Mouse (Mus musculus): ENCODE measurements at regions not wholly inside any gene's neighbourhood (a gene's known extent, or its start where the extent isn't known, plus 50 kb on each side); places are given as distances from the start of the nearest gene placed in this dataset.

DNA sequence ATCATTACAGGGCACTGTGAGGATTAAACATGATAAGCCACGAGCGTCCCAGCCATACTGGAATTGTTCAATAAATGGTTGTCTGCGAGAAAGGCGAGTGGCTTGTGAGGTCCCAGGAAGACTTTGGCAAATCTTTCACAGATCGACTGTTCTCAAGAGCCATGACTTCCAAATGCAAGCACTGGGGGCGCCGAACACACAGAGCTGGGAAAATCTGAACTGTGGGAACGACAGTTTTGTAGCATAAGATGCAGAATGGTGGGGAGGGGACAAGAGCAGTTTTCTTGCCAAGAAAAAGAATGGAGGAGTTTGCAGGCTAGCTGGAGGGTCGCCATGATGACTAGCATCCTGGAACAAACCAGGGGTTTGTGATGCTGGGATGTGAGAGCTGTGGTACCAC is 300.8 kb downstream of the Bcor start:
- peak in 1 of 2 experiments; percentile 37 for DNase-seq

DNA sequence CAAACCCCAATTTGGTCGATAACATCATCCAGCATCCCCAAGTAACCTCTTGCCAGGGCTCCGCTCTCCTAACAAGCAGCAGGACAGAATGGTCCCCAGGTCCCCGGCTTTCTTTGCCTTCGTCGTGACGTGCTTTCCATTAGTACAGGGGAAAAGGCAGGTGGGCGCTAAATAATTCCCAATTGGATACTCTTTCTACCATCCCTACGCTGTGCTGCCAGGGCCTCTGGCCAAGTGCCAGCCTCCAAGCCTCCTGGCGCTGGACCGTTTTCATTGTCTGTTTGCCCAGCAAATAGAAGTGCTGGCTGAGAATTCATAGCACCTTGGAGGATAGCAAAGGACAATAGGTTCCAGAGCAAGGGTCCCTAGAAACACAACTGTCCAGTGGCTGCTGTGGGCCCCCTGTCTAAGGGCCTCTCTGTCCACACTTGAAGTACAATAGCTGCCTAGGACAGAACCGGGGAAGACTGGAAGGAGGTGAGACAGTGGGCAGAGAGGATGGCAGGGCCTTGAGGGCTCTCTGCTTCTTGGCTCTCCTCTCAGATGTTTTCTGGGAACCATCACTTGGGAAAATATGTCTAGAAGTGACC is 298.9 kb downstream of the Bcor start:
- peak; percentile 60 to 75 for DNase-seq

DNA sequence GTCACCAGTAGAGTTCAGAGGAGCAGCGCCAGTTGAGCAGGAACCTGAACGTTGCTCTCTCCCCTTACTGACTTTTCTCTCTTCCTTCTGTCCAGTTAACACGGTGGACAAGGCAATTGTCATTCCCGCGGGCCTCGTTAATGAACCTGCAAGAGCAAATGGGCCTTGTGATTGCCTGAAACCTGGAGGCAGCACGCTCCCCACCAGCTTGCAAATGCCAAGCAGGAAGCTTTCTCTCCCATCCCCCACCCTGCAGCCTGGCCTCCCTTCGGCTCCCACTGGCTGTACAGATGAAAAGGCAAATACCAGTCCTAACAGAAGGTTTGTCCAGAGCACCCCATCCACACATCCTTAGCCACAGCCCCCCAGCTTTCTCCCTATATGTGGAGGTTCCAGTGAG is 298.3 kb downstream of the Bcor start:
- DNase-seq: peak in 1 of 2 experiments; percentile 36

DNA sequence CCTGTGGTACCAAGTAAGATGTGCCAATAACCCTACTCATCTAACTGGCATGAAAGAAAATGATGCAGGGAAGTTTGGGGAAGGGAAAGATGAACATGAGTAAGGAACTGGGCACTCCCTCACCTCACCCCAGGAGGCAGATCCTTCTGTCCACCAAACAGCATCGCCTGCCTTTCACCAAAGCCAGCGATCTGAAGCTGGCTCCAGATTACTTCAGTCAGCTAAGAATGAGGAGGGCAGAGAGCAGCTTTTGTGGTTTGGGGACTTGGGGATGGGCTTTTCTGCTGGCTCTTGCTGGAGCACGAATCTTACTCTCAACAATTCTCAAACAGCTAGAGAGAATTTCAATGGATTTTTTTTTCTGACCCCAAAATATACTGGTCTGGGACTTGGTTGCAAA is 297.0 kb downstream of the Bcor start:
- no peak for DNase-seq

DNA sequence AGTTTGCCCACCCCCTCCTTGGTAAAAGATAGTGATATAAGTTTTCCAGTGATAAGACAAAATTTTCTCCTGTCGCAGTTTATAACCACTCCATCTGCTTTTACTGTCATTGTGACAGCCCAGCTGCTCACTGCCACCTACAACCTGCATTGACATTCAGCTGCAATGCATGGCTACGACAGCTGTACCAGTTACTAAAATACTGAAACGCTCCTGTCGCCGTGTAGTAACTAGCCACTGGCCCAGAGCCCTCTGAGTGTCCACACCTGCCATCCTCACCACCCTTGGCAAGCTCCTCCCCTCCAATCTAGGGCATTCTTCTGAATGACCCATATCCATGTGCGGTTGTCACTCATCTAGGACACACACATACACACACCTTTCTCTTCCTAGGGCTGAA is 286.2 kb downstream of the Bcor start:
- no peak for DNase-seq

DNA sequence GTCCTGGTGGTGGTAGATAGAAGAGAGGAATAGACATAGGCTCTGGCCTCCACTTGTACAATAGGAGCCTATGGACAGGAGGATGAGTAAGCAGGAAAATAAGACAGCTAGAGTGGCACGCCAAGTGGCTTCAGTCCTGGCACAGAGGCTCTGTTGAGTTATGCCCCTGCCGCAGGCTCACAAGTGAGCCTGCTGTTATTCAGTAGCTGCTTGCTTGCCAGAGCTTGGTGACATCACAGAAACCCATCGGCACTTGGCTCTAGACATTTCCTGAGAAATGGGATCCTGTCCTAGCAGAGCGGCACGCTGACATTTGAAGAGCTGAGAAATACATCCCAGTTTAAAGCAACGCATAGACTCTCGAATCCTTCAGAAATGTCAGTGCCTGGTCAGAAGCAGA is 283.5 kb downstream of the Bcor start:
- DNase-seq: peak; percentile 42 to 44

DNA sequence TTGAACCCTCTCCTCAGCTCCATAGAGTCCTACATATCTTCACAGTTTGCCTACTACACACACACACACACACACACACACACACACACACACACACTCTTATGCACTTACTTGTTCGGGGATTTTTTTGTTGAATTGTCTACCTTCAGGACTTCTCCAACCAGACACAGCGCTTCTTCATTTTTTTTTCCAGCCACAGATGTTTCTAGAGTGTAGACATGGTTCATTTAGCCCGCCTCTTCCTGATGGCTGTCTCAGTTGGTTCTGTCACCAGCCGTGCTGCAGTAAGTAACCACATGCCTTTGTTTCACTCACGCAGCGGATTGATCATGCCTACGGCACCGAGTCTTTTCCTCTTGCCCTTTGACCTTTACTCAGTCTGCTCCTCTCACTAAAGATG is 282.1 kb downstream of the Bcor start:
- DNase-seq: no peak

DNA sequence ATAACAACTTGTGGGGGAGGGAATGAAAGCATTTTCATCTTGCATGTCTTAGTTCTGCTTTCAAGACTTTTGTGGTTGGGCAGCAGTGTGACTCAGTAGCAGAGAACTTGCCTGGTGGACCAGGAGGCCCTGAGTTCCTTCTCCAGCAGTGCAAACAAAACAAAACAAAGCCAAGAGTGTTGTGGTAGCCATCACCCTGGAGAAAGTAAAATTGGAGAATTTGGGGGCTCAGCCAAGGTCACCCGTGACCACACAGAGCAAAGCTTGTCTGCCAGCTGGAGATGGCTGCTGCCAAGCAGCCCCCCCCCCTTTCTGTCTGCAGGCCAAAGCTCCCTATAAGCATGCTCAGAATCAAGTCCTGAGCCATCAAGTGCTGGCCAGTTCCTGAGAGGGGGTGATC is 279.2 kb downstream of the Bcor start:
- DNase-seq: no peak

DNA sequence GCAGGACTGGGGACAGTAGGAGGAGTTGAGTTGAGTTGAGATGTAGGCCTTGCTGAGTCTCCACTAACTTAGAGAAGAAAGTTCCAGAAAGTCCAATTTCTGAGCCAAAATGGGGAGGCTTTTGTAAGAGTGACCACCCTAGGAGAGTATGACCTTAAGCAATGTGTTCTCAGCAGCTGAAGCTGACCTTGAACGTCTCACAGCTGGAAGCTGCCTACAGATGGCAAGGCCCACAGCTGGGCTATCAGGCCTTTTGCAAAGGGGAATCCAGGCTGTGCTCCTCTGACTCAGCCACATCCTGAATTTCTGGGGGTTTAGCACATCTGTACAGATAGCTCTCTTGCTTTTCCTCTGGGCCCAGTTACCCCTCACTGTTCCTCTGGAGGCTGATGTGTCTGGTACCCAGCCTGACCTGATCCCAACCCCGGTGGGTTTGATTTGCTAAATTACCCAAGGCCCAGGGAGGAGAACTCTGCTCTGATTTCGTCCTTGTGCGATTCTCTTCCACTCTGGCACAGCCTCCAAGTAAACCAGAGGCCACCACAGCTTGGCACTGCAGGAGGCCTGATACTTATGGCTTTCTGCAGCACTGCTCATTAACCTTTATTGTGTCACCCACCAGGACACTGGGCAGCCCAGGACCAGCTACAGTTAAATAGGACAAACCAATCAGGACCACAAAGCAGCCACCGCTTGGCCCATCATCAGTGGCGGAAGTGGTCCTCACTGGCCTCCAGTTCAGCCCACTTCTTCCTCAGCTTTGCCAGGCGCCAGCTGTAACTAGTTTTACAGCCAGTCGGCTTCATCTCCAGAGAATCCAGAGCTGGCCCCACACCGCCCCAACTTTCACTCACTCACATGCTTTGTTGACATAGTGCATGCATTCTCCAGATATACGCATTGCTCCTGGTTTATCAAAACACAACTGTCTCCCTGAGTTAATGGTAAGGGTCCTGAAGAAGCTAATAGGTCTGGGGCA is 276.1 kb downstream of the Bcor start:
- DNase-seq: no peak

DNA sequence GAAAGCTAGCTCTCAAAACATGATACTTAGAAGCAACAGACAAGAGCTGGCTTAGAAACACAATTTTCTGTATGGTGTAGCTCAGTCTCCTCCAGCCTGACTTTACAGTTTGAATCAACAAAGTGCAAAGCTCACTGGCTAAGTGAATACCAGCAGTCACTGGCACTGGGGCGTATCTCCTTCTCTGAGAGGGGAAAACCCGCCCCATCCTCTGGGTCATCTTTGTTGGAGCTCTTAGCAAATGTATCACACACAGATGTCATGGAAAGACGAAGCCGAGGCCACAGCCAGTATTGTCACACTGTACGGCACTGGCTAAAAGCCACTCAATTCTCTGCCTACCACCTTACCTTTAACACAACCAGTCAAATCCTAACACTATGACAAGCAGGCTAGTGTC is 267.8 kb downstream of the Bcor start:
- no peak for DNase-seq

DNA sequence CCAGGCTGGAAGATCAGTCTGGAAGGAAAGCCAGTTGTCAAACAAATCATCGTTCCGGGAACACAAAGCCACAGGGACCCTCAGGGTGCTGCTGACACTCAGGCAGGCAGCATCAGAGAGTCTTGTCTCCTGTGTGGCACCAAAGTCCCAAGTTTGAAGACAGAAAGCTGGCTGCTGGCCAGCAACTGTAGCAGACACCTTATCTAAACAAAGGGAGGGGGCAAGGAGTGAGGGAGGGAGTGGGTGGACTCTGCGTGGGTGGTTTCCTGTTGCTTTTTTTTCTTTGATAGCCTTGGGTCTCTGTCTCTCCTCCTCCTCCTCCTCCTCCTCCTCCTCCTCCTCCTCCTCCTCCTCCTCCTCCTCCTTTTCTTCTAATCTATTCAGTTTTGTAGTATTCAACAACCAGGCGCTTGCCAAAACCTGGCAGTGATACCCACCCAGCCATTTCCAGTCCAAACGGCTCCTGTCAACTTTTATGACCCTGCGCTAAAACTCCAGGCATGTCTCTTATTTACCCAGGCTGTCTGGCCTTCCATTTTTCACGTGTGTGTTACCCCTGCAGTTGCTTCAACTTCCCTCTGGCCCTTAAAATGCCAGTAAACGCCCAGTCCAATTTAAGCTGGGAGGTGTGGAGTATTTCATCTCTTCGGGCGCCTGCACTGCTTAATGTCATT is 266.4 kb downstream of the Bcor start:
- DNase-seq: no peak

DNA sequence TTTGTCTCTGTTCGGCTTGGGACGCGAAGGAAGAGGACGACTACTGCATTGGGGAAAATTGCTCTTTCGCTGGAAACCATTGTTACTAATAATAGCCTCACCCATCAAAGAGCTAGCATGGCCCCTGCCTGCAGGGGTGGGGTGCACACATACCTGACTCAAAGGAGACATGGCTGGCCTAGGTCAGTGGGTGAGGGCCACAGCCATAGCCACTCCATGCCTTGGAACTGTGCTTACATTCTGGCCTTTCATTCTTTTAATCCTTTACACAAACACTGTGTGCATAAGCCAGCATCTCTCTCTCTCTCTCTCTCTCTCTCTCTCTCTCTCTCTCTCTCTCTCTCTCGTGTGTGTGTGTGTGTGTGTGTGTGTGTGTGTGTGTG is 265.9 kb downstream of the Bcor start:
- DNase-seq: no peak

DNA sequence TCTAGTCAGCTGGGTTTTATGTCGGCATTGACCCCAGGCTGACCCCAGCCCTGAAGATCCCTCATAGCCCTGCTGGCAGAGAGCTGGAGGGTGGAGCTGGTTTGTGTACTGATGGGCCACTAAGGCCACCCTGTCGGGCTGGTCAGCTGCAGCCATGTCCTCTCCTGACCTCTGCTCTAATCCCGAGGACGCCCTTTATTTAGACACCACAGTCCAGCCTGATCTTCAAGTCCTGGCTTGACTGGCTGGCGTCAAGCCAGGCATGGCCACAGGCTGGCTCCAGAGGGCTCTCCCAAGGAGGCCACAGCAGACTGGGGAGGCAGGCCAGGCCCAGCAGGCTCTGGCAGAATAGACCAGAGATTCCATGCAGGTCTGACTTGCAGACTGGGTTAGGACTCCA is 264.8 kb downstream of the Bcor start:
- DNase-seq: peak in 1 of 2 experiments; percentile 33

DNA sequence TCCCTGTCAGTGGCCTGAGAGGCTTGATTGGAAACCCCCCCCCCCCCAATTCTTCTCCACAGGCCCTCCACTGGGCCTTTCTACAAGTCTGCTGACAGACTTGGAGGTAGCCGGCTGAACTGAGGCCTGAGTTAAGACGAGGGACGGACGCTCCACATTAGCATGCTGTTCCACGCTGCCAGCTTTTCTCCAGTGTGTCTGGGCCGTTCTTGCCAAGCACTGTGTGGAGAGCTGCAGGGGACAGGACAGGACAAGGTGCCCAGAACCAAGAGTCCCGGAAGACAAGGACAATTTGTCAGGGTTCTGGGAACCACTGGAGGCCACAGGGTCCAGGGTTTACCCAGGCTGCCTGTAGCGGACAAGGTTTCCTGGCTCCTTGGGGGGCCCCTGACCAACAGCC is 261.9 kb downstream of the Bcor start:
- no peak for DNase-seq

DNA sequence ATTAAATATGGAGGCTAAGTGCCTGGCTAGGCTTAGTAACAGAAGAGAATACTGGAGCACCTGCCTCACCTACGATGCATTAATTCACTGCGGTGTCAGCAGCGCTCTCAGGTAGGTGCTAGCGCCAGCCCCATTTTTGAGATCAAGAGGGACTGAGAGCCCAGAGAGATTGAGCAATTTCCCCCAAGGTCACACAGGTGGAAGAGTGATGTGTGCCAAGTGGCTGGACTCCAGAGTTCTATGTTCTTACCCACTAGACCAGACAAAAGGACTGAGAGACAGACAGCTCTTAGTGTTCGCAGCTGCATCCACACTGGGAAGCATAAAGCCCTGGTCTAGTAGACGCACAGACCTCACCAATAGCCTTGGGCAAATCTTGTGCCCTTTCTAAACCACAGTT is 261.1 kb downstream of the Bcor start:
- no peak for DNase-seq

DNA sequence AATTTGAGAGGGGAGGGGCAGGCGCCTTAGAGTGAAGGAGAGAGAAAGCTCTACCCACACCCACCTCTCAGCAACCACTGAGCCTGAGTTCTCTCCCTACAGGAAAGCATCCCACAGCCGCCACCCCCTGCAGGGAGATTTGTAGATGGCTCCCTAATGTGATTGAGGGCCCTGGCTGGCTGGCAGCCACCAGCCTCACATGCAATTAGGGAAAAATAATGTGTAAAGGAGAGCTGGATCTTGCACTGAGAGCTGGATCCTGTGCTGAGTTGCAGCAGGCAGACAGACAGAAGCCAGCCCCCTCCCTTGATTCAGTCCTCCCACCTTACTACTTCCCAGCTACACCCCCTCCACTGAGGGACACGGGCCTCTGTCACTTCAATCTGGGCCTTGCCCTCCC is 260.2 kb downstream of the Bcor start:
- no peak for DNase-seq

DNA sequence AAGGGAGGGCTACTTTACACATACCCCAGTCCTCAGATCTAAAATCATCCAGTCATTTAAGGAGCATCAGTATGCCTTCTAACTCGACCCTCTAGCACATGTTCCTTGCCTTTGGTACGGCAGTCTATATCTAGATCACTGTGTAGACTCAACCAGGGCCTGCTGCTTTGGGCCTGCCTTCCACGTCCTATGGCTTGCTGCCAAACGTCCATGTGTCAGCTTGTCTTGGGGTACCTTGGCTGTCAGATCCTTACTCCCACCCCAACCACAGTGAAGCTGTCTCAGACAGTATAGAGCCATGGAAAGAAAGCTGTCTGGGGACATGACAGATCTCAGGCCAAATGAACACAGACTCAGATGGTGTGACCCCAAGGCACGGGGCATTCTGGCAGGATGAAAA is 258.4 kb downstream of the Bcor start:
- DNase-seq: no peak

DNA sequence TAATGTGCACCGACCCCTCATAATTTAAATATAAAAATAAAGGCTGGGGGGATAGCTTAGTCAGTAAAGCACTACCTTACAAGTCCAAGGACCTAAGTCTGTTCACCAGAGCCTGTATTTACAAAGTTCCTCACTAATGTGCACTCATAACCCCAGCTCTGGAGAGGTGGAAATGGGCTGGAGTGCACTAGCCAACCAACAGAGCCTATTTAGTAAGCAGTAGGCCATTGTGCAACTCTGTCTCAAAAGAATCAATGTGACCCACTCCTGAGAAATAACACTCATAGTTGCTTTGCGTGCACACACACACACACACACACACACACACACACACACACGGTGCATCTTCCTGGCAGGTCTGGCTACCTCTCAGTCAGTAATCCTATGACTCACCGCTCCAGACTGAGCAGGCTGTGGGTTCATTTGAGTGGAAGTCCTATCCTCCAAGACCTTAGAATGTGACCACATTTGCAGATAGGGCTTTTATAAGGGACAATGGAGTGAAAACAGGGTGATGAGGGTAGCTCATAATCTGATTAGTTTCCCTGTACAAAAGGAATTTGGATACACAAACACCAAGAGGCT is 256.9 kb downstream of the Bcor start:
- DNase-seq: peak in 1 of 2 experiments; percentile 56

DNA sequence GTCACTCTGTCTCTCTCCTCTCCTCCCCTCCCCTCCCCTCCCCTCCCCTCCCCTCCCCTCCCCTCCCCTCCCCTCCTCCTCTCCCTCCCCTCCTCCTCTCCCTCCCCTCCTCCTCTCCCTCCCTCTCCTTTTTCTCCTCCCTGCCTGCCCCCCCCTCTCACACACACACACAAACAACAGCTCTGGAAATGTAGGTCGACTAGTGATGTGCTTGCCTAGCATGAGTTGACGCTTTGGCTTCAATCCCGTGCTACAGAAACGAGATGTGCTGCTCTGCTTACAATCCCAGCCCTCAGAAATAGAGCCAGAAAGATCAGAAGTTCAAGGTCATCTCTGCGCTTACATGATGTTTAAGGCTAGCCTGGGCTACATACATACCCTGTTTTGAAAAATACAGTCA is 254.9 kb downstream of the Bcor start:
- DNase-seq: no peak

DNA sequence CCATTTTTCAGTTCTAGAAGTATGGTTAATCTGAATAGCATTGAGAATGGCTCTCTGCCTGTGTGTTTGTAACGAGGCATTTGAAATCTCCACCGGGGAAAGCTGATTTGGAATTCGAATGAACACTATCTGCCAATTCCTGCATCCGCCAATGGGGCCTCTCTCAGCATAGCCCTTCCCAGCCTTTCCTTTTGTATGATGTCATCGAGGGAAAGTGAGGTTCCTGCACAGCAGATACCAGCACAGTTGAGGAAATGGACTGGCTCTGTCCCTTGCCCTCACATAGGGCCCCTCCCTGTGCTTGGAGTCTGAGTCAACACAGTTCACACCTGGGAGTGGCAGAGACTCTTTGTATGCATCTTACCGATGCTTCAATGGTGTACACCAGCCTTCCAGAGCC is 253.0 kb downstream of the Bcor start:
- no peak for DNase-seq

DNA sequence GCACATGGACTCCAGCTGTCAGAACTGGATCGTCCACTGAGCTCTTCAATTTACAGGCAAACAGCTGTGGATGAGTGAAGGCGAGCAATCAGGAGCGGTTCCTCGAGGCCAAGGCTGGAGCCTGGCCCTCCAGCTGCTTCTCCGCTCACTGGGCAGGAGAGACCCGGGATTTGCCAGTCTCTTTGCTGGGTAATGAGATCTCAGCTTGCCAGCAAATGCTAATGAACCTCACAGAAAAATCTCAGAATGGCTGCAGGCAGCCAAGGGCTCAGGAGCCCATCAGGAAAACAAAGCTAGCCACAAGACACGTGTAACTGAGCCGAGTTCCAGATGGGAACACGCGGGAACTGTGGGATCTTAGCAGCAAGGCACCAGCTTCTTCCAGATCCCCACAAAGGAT is 244.2 kb downstream of the Bcor start:
- no peak for DNase-seq

DNA sequence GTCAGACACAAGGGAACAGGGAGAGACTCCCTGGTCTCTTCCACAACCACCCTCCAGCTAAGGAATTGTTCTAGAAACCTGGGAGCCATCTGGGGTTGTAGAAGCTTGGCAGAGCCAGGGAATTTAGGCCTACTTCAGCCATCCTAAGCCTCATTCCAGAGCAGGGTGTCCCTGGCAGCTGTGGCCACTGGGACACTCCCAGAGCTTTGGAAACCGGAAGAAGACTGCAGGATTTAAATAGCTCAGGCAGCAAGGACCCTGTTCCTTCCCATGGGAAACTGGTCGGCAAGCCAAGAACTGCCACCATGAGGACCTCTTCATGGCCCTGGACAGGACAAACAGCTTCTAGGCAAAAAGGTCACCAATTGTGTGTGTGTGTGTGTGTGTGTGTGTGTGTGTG is 239.9 kb downstream of the Bcor start:
- no peak for DNase-seq

DNA sequence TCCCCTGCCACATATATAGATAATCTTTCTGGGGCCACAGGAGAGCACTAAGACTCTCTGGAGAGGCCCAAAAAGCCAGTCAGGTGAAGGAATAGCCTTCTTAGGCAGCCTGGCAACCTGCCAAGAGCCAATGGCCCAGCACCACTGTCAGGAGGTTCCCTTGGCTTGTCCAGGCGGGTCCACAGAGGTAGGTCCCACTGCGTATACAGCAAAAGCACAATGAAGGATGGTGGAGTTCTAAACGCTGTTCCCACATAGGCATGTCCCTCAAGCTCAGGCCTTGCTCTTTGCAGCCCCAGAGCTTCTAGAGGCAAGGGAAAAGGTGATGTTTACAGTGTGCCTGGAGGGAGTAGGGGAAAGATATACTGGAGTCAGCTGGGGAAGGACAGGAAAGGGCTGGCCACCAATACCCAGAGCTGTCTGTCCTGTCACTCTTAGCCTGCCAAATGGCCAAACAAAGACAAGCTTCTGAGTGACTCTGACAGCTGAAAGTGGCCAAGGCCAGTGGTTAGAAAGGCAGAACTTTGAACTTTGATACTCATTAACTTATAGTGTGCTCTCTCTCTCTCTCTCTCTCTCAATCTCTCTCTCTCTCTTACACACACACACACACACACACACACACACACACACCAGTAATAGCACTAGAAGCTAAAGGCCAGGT is 235.4 kb downstream of the Bcor start:
- DNase-seq: no peak

All from cerebellum, postnatal 25 days (tissue).